Mouse (Mus musculus) thymus, adult 2 months (tissue): ENCODE results near the gene Man1a.

ENCODE experiments used
- CTCF ChIP-seq: fragments of 200-500 bp; IDR thresholded peaks from 2 replicates; pipeline ENCODE4 v1.5.1; 2012; ENCODE audit warnings: mild to moderate bottlenecking, control low read depth, low read length, moderate library complexity, borderline replicate concordance; ENCODE audit not compliant: control insufficient read depth, poor library complexity, insufficient read depth; ENCODE audit errors: extremely low read depth
- POLR2A ChIP-seq: fragments of 200-500 bp; IDR thresholded peaks from 2 replicates; pipeline ENCODE4 v1.6.1; 2012; ENCODE audit warnings: mild to moderate bottlenecking, low read length, control low read depth, moderate library complexity; ENCODE audit not compliant: control insufficient read depth, poor library complexity, insufficient read depth; ENCODE audit errors: extremely low read depth

GRCm38 (mm10) chr10:54005847-54006246, 70.6 kb downstream of the Man1a start:
- TF ChIP-seq CTCF, result no peak
- TF ChIP-seq POLR2A, result no peak
